Mouse (Mus musculus) lung, adult 2 months (tissue): Measurements from ENCODE around the gene Gm17455.

Experiments used
- CTCF ChIP-seq: fragments of 200-500 bp; IDR thresholded peaks from 2 replicates; pipeline ENCODE4 v1.5.1; 2011; ENCODE audit warnings: mild to moderate bottlenecking, low read length, control low read depth; ENCODE audit not compliant: insufficient read depth
- POLR2A ChIP-seq: fragments of 200-500 bp; IDR thresholded peaks from 2 replicates; pipeline ENCODE4 v1.6.1; 2011; ENCODE audit warnings: low read depth, mild to moderate bottlenecking, control low read depth, low read length, borderline replicate concordance; ENCODE audit errors: extremely low read depth

DNA sequence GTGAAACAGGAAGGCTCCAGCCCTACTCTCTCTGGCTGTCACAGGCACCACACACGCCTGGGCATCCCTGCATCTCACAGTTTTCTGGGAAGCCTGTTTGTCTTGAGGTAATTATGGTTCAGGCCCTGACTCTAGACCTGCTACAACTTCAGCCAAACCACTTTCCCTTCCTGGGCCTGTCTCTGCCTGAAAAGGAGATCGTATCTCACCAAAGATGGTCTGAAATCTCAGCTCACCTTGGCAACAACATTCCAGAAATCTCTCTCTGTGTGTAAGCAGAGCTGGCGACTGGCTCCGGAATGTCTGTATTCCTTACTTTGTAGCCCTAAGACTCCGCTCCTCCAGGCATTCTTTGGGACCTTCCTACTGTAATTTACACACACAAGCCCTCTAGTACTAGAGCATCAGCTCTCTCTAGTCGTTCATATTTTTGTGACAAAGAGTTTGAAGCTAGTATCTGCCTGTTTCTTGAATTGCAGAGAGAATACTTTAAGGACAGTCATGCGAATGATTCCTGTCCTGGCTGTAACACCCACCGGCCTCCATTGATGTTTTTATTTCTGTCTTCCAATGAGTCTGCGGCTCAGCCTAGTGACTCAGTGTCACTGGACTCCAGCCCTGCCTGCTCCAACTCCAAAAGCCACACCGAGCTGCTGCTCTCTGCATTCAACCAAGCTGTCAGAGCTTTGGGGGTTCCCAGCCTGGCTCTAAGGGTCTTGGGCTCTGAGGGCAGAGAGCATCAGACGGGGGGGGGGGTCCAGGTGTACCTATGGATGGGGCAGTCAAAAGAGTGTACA lies 44.4 kb upstream of the Gm17455 start:
- no peak for TF ChIP-seq POLR2A
- TF ChIP-seq CTCF: no peak
